Mouse (Mus musculus) neural tube, embryonic 10.5 days (tissue): ENCODE data around the gene Ern1.

Experiments
- DNase-seq: peaks from one replicate; pipeline ENCODE4 v3.0.0-alpha.2; 2017; ENCODE audit warnings: low spot score; ENCODE audit errors: extremely low spot score

Gene Ern1

GRCm38 (mm10) chr11:106390757-106391156, 96.9 kb downstream of the Ern1 start:
- no peak for DNase-seq

GRCm38 (mm10) chr11:106389611-106390010, 98.0 kb downstream of the Ern1 start:
- no peak for DNase-seq

GRCm38 (mm10) chr11:106387791-106388216, 99.8 kb downstream of the Ern1 start, which contains the start of gene Icam2:
Icam2 (minus strand) TSS chr11:106388075.
- no peak for DNase-seq

GRCm38 (mm10) chr11:106387020-106387419, 100.6 kb downstream of the Ern1 start:
- no peak for DNase-seq

GRCm38 (mm10) chr11:106386409-106386808, 101.2 kb downstream of the Ern1 start:
- DNase-seq = no peak

GRCm38 (mm10) chr11:106383051-106383790, 104.4 kb downstream of the Ern1 start:
- DNase-seq = no peak

- DNase-seq = no peak
These were observed 105.2 kb downstream of the Ern1 start for GRCm38 (mm10) chr11:106382424-106382823.

- DNase-seq = no peak
These were observed 105.8 kb downstream of the Ern1 start for GRCm38 (mm10) chr11:106381883-106382282.

- DNase-seq = no peak
These were observed 106.6 kb downstream of the Ern1 start for GRCm38 (mm10) chr11:106381011-106381410.

GRCm38 (mm10) chr11:106374979-106375378, 112.7 kb downstream of the Ern1 start:
- DNase-seq = no peak

- no peak for DNase-seq
These were observed 113.1 kb downstream of the Ern1 start for GRCm38 (mm10) chr11:106374559-106374958.

GRCm38 (mm10) chr11:106373998-106374397, 113.7 kb downstream of the Ern1 start:
- DNase-seq = no peak

GRCm38 (mm10) chr11:106366316-106366715, 121.3 kb downstream of the Ern1 start:
- DNase-seq = peak; percentile 85

GRCm38 (mm10) chr11:106365366-106365765, 122.3 kb downstream of the Ern1 start, which contains the start of gene Prr29:
Prr29 (plus strand) TSS chr11:106365472.
- DNase-seq = no peak

GRCm38 (mm10) chr11:106364712-106365111, 122.9 kb downstream of the Ern1 start:
- DNase-seq = peak; percentile 27

GRCm38 (mm10) chr11:106359350-106359749, 128.3 kb downstream of the Ern1 start:
- peak; percentile 37 for DNase-seq

GRCm38 (mm10) chr11:106355382-106356128, 132.1 kb downstream of the Ern1 start:
- DNase-seq = no peak

GRCm38 (mm10) chr11:106354181-106354580, 133.5 kb downstream of the Ern1 start:
- DNase-seq = no peak

GRCm38 (mm10) chr11:106353188-106353587, 134.5 kb downstream of the Ern1 start, which contains the start of gene Scn4a:
Scn4a (minus strand) TSS chr11:106353288.
- no peak for DNase-seq

- DNase-seq = no peak
These were observed 135.7 kb downstream of the Ern1 start for GRCm38 (mm10) chr11:106351941-106352340.

- DNase-seq = no peak
These were observed 136.4 kb downstream of the Ern1 start for GRCm38 (mm10) chr11:106351253-106351652.

- no peak for DNase-seq
These were observed 136.8 kb downstream of the Ern1 start for GRCm38 (mm10) chr11:106350853-106351252.
